Mouse (Mus musculus) left cerebral cortex, postnatal 10 days (tissue): ENCODE results near the gene Slc16a14. TPM values are rescaled to one million over a fixed set of nuclear protein-coding genes. Genes with fewer than 3 reads are reported as not detected.

Source experiments
- DNase-seq, 2 experiments: peaks; one replicate each; pipeline ENCODE4 v3.0.0; 2021 to 2022; ENCODE audit warnings: low spot score in 2 of 2, mixed read lengths in 1 of 2; ENCODE audit errors: extremely low spot score in 1 of 2
- intact Hi-C: fragments of 180-260 bp; cut with DNase I; formaldehyde crosslinking; loops from one replicate; pipeline ENCODE4 v1.15.1; 2025
- total RNA-seq, 2 experiments: library from RNA; stranded (reverse); gene quantifications; 2 replicates each; pipeline ENCODE4 v1.2.3; 2021

Slc16a14 gene
- total RNA-seq, 2 experiments from 2014 or later = 35.7 to 37.1 TPM

- intact Hi-C loops = no loop called here
- DNase-seq = no peak
These were observed 62.8 kb downstream of the Slc16a14 start for GRCm38 (mm10) chr1:84872105-84872504.

GRCm38 (mm10) chr1:84871131-84871530, 63.8 kb downstream of the Slc16a14 start:
- DNase-seq = no peak
- intact Hi-C loops = no loop called here

- DNase-seq = no peak
- intact Hi-C loops = no loop called here
These were observed 65.4 kb downstream of the Slc16a14 start for GRCm38 (mm10) chr1:84869498-84869897.

- intact Hi-C loops = no loop called here
These were observed 66.1 kb downstream of the Slc16a14 start for GRCm38 (mm10) chr1:84868841-84869240.

GRCm38 (mm10) chr1:84868311-84868710, 66.6 kb downstream of the Slc16a14 start:
- no peak for DNase-seq
- intact Hi-C loops = no loop called here

More at GRCm38 (mm10) chr1:84868841-84869240, 66.1 kb downstream of the Slc16a14 start:
- DNase-seq = no peak

GRCm38 (mm10) chr1:84866706-84867230, 68.2 kb downstream of the Slc16a14 start:
- intact Hi-C loops = no loop called here
- DNase-seq = no peak

- no peak for DNase-seq
- intact Hi-C loops = no loop called here
These were observed 68.7 kb downstream of the Slc16a14 start for GRCm38 (mm10) chr1:84866231-84866630.

- intact Hi-C loops = no loop called here
- no peak for DNase-seq
These were observed 70.3 kb downstream of the Slc16a14 start for GRCm38 (mm10) chr1:84864645-84865044.

- intact Hi-C loops = no loop called here
- DNase-seq = no peak
These were observed 73.7 kb downstream of the Slc16a14 start for GRCm38 (mm10) chr1:84861255-84861630.

- no peak for DNase-seq
- intact Hi-C loops = no loop called here
These were observed 74.3 kb downstream of the Slc16a14 start for GRCm38 (mm10) chr1:84860360-84861254.

- intact Hi-C loops = no loop called here
- DNase-seq = no peak
These were observed 75.3 kb downstream of the Slc16a14 start for GRCm38 (mm10) chr1:84859597-84859996.

Other genes starting within 250 kb of the Slc16a14 start
- gene Dner, start 238.9 kb downstream of the Slc16a14 start, total RNA-seq = 100 to 1,000 TPM; 303 to 312 TPM
- gene Fbxo36, start 95.3 kb downstream of the Slc16a14 start, total RNA-seq = 1 to 10 TPM; 1.7 to 1.8 TPM
- 100 to 1,000 TPM; 181 to 201 TPM for gene Trip12, start 94.6 kb downstream of the Slc16a14 start, total RNA-seq
- not detected for gene Gm10553, start 165.0 kb upstream of the Slc16a14 start, total RNA-seq
- gene A530032D15Rik, start 174.7 kb upstream of the Slc16a14 start, total RNA-seq = not detected